Mouse (Mus musculus): ENCODE measurements around the gene Scd2.
"Not testable (repeated sequence)": the region's sequence is repeated elsewhere in the genome, so short reads cannot be mapped to it uniquely, and the experiment has no call there.

Gene Scd2

DNA sequence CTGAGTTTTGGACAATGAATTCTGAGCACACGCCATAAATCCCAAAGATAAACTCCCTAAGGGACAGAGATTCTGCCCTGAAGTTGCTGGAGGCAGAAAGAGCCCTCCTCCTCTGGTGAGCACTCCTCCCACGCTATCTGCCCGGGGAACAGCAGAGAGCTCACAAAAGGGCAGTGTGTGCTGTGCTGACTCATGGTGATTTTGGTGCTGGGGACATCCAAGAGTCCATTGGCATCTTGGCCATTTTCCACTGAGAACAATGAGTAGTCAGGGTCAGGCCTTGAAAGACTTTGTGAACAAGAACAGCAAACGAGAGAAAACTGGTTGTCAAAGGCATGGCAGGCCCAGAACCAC, 18.5 kb downstream of the Scd2 start:
- DNase-seq (ENCODE audit: low spot score), result peak; percentile 61

DNA sequence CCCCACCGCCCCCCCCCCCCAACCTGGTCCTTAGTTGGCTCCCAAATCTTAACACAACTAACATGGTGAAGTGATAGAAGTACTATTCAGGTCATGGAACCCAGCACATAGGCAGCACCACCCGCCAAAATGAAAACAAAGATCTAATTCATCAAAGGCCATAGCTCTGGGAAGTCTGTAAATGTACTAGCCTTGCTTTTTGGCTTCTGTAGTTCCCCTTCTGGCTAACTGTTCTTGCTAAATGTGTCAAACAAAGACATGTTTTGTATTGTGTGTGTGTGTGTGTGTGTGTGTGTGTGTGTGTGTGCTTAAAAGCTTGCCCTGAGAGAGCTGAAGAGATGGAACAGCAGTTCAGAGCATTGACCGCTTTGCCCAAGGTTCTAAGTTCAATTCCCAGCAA, 19.6 kb downstream of the Scd2 start:
- no peak for DNase-seq (ENCODE audit: low spot score)

DNA sequence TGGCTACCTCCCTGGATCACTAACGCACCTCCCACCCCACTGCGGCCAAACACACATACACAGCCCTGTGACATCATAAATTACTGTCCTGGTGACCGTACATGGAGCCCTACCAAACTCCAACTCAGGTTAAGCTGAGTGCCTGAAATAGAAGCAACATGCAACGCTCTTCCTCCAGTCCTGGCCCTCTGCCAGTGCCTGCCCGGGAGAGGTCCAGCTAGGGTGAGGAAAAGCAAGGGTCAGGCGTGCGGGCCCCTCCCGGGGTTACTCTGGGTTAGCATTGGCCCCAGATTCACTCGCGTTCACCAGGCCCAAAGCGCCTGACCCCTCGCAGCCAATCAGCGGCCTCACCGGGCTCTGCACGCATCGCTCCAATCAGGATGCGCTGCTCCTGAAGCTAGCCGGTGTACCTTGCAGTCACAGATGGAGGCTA, 20.9 kb downstream of the Scd2 start:
- peak; percentile 88 for DNase-seq (ENCODE audit: low spot score)

DNA sequence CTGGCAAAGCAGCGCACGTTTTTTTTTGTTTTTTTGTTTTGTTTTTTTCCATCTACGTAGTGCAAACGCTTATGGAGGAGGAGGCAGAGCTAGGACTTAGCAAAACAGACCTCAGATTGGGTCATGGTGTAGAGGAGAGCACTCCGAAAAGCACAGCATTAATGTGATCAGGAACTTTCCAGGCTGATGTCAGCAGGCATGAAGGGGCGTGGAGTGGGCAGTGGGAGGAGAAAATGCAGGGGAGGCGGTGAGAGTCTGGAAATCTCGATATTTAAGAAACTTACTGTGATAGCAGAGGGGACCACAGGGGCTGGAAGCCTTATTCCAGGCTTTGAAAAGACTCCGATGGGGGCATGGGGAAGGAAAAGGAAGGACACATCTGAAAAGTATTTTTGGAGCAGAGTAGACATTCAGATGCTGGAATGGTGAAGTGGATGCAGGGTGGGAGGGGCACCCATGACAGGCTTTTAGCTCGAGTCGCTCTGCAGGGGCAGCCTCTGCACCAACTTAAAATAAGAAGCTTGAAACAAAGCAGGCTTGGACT, 21.5 kb downstream of the Scd2 start:
- DNase-seq (ENCODE audit: low spot score), result peak; percentile 70

DNA sequence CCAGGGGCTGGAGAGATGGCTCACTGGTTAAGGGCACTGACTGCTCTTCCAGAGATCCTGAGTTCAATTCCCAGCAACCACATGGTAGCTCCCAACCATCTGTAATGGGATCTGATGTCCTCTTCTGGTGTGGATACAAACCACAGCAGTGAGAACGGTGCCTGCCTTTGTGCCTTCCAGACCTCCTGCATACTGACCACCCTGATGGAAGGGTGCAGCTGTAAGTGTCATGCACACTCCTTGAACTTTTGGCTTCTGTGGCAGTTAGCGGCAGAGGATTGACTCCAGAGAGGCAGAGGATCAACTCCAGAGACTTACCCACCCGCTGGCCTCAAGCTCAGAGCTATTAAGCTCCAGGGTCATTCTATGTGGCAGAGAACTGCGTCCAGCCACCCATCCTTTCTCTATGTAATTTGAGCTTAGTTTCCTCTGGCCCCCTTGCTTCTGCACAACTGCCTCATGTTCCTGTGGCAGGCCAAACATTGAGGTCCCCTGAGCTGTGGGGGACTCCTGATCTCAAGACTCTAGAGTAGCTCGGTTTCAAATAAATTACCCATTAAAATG, 23.4 kb downstream of the Scd2 start:
- no peak for DNase-seq (ENCODE audit: low spot score)

DNA sequence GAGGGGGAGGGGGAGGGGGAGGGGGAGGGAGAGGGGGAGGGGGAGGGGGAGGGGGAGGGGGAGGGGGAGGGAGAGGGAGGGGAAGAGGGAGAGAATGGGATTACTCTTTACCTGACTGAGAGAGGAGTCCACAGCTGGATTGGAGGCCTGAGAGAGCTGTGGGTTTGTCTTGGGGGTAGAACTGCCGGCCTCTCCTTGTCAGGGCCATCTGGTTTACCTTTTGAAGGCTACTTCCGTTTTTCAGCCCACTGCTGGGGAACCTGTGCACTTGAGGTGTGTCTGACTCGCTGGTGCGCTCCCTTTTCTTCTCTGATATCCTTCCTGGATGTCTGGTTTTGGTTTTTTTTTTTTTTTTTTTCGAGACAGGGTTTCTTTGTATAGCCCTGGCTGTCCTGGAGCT, 23.9 kb downstream of the Scd2 start:
- no peak for DNase-seq (ENCODE audit: low spot score)

DNA sequence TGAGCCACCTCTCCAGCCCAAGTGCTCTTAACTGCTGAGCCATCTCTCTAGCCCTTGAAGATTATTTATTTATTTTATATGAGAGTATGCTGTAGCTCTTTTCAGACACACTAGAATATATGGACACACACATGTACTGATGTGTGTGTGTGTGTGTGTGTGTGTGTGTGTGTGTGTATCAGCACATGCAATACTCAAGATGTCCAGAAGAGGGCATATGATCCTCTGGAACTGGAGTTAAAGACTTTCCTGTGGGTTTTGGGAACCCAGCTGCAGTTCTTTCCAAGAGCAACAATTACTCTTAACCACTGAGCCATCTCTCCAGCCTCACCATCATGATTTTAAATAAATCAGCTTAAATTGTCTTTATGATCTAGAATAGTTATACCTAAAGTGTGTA, 25.1 kb downstream of the Scd2 start:
- DNase-seq (ENCODE audit: low spot score), result no peak

DNA sequence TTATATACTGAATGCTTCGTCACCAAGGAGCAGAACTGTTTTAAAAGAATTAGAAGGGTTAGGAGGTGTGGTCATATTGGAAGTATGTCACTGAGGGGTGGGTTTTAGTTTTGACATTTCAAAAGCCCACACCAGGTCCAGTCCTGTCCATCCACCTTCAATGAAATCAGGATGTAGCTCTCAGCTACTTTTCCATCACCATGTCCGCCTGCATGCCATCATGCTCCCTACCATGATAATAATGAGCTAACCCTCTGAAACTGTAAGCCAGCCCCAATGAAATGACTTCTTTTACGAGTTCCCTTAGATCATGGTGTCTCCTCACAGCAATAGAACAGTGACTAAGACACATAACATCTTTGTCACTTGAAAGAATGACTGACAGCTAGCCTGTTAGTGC, 26.8 kb downstream of the Scd2 start:
- DNase-seq (ENCODE audit: low spot score), result no peak

DNA sequence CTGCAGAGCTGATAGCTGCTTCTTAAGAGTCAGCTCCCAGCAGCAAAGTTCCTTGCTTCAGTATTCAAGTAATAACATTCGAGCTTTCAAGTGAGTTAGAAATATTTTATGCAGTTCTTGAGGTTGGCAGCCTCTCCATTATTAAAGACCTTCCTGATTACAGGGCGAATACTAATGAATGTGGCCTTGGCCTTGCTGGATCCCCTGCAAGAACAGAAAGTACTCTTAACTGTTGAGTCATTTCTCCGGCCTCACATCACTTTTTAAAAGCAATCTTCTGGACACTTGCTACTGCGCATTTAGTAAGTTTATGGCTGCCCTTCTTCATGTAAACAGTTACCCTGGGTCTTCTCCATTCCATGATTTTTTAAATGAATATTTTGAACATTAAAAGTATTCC, 27.7 kb downstream of the Scd2 start:
- no peak for DNase-seq (ENCODE audit: low spot score)

DNA sequence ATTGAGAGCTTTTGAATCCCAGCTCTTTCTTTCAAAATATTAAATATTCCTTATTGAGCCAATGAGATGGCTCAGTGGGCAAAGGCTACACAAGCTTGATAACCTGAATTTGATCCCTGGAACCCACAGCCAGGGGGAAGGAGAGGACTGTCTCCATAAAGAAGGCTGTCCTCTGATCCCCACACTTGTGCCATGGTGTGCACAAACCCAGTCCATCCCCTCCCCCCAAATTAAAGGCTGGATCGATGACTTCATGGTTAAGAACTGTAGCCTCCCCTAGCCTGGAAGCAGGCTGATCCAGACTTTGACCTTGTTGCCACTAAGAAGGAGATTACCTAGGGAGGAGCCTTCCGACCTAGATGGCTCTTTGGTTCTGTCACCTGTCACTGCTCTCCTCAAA, 28.2 kb downstream of the Scd2 start:
- no peak for DNase-seq (ENCODE audit: low spot score)

DNA sequence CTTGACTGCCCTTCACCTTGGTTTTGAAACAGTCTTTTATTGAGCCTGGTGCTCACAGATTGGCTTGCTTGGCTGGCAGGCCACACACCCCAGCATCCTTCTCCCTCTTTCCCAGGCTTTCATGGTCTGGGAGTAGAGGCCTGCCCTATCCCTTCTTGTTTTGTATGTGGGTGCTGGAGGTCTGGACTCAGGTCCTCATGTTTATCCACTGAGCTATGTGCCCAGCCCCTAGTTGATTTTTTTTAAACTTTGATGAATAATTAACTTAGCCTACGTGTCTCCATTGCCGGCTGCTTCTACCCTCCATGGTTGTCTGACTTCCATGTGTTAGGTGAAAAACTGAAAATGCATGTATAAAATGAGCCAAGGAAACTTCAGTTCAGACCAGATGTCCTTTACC, 36.1 kb downstream of the Scd2 start:
- DNase-seq (ENCODE audit: low spot score), result no peak

DNA sequence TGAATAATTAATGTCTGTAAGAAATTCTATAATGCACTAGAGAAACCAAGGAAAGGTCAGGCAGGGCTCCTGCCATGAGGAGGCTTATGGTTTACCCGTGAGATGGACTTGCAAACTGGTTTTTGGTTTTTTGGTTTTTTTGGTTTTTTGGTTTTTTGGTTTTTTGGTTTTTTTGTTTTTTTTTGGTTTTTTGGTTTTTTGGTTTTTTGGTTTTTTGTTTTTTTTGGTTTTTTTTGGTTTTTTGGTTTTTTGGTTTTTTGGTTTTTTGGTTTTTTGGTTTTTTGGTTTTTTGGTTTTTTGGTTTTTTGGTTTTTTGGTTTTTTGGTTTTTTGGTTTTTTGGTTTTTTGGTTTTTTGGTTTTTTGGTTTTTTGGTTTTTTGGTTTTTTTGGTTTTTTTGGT, 37.7 kb downstream of the Scd2 start:
- DNase-seq (ENCODE audit: low spot score), result not testable (repeated sequence)

DNA sequence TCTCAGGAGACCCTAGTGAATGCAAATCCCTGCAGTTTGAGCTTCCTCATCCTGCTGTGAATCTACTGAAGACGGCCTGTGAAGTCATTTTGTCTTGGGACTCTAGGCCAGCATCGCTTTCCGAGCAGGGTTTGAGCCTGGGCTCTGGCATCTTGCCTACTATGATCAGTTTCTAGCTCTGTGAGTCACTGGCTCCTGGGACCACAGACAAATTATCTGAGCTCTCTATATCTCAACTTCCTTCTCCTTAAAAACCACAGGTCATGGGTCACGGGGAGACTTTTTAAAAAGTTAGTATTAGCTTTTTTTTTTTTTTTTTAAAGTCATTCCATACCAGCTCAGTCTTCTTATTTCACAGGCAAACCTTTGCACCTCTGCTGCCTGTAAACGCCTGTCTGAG, 38.4 kb downstream of the Scd2 start:
- DNase-seq (ENCODE audit: low spot score), result no peak

DNA sequence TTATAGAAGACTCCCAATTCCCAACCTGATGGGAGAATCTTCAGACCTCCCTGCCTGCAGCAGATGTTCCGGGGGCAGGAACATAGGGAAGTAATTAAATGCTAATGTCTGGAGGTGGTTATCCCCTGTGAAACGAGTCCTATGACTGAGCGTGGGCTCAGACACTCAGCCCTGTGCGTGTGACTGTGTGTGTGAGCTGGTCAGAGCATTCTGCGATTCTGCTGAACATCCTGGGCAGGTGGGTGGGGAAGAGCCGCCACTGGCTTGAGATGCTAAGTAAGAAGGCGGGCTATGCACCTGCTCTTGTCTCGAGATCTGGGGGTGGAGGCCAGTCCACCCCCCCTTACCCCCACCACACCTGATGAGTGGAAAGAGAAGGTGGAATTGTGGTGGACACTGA, 38.9 kb downstream of the Scd2 start:
- no peak for DNase-seq (ENCODE audit: low spot score)

DNA sequence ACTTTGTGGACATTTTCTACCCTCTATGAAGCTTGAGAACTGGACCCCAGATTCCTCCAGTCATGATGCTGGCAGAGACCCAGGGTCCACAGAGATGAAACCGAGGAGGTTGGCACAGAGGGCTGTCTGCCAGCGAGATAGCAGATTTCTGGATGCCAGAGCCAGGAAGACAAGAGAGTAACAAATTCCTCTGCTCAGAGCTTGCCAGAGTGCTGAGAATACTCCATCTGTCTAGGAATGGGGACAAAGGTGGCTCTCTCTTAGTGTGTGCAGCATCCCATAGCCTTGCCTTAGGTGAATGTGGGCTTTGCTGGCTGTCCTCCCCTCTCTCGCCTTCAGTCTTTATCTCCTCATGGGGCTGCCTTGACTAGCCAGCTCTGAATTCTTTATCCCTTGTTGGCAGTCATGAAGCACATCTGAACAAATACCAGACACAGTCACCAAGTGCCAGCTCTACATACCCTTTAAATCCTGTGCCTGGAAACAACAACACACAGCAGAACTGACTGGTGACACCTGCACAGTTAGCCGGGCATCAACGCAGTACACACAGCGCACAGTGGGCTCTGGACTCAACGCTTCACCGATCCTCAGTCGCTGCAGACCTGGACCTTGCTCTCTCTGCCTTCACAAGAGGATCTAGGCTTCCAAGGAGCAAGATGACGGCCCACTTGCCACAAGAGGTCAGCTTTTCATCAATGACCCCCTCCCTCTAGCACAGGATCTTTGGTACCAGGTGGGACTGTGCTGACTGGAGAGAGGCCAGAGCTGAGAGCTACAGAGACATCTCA, 39.6 kb downstream of the Scd2 start, which contains the start of gene Scd4:
Scd4 (plus strand) TSS at position 260 of the 791 bp plus-strand sequence.
- no peak for DNase-seq (ENCODE audit: low spot score)

DNA sequence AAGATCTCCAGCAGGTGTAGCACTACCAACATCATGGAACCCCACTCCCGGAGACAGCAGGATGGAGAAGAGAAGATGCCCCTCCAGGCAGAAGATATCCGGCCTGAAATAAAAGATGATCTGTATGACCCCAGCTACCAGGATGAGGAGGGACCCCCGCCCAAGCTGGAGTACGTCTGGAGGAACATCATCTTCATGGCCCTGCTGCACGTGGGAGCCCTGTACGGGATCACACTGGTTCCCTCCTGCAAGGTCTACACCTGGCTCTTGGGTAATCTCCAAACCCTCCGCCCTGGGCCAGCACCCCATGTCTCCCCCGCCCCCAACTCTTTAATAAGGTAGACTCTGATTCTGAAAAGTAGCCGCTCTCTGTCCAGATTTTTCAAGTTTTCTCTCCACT, 40.5 kb downstream of the Scd2 start:
- no peak for DNase-seq (ENCODE audit: low spot score)

DNA sequence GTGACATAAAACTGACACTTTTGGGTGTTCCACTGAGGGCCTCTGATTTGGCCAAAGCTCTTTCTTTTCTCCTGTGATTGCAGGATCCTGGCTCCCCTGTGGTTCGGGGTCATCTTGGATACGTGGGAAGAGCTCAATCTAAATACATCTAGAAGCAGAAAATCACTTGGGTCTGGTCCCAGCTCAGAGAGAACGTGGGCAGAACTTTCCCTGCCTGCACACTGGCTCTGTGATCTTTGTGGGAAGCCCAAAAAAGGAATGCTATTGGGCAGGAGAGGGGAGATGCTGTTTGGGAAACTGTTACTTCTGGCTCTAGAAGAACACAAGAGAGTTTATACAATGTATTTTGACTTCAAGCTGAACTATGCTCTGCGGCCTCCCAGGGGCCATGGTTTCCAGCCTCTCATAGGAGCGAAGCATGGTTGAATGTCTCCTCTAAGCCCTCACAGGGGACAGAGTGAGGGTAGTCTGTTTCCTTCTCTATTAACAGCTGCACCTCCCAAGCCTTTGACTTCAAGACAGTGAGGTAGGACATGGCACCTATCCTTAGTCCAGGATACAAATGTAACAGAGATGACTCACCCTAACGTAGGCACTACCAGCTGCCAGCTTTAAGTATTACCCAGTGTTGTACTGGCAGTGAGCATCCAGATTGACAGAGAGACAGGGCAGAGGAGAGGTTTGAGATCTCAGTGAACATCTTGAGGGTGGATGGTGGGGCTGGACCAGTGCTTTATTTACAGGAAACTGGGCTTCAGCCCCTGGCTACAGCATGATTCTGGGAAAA, 42.6 kb downstream of the Scd2 start:
- DNase-seq (ENCODE audit: low spot score), result no peak

DNA sequence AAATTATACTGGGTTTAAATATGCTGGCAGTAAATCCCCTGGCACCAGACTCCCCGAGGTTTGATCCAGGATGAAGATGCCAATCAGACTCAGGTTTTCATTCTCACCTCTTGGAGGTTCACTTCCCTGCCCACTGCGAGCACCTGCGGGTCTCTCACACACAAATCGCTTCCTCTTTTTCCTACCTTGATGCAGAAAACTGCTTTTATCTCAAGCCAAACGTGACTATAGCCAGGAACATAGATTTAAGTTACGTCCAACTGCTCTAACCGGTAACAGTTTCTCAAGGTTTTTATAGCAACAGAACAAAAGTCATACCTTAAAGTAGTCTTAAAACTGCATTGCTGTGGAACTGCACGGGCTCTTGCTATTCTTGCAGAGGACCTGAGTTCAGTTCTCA, 56.2 kb downstream of the Scd2 start:
- DNase-seq (ENCODE audit: low spot score), result no peak

DNA sequence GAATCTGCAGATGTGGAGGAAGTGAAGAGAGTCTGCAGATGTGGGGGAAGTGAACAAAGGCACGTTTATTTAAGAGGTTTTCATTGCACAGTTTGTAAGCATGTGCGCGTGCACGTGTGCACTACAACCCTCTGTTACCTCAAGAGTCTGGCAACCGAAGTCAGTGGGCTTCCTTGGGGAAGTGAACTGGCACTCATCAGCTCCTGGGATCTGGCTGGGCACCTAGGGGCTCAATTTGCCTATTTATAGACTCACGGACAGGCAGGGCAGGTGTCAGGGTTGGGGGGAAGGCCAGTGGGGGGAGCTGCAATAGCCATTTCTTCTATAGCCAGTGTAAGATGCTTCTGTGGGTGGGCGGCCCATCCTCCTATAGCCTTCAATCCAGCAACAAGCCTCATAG, 58.3 kb downstream of the Scd2 start:
- no peak for DNase-seq (ENCODE audit: low spot score)
